Mouse (Mus musculus) kidney, embryonic 15.5 days (tissue): ENCODE measurements at regions not wholly inside any gene's neighbourhood (a gene's known extent, or its start where the extent isn't known, plus 50 kb on each side); places are given as distances from the start of the nearest gene placed in this dataset.

Experiments used
- ATAC-seq: fragments of 200-750 bp; cut with Nextera tagmentation; replicated peaks from 2 replicates; pipeline ENCODE4 v1.8.0; 2017; ENCODE audit warnings: moderate TSS enrichment; ENCODE audit not compliant: low FRiP score
- H3K27ac ChIP-seq: fragments of 300-500 bp; sonication (generic); 2 replicates; pipeline ENCODE4 v1.5.1; 2015; ENCODE audit warnings: mild to moderate bottlenecking, inconsistent platforms
- H3K27me3 ChIP-seq: fragments of 300-500 bp; sonication (generic); 2 replicates; pipeline ENCODE4 v1.6.1; 2015; ENCODE audit warnings: inconsistent platforms
- H3K36me3 ChIP-seq: fragments of 300-500 bp; sonication (generic); 2 replicates; pipeline ENCODE4 v1.6.1; 2015; ENCODE audit warnings: inconsistent platforms
- H3K4me1 ChIP-seq: fragments of 300-500 bp; sonication (generic); 2 replicates; pipeline ENCODE4 v1.6.1; 2015; ENCODE audit warnings: inconsistent platforms
- H3K4me2 ChIP-seq: fragments of 300-500 bp; sonication (generic); 2 replicates; pipeline ENCODE4 v1.6.1; 2015; ENCODE audit warnings: moderate library complexity, mild to moderate bottlenecking, inconsistent platforms
- H3K4me3 ChIP-seq: fragments of 300-500 bp; sonication (generic); replicated peaks from 2 replicates; pipeline ENCODE4 v1.5.1; 2015; ENCODE audit warnings: mild to moderate bottlenecking, inconsistent platforms
- H3K9ac ChIP-seq: fragments of 300-500 bp; sonication (generic); 2 replicates; pipeline ENCODE4 v1.6.1; 2015; ENCODE audit warnings: mild to moderate bottlenecking, inconsistent platforms
- H3K9me3 ChIP-seq: fragments of 300-500 bp; sonication (generic); replicated peaks from 2 replicates; pipeline ENCODE4 v1.6.1; 2016; ENCODE audit warnings: inconsistent platforms
- WGBS: fragments of 180-500 bp; shearing (Covaris S2); methylation state at CpG from one replicate; pipeline ENCODE4 v1.1.7; 2015; ENCODE audit warnings: mixed read lengths; 5-methylcytosine and 5-hydroxymethylcytosine counted together

- no peak overlapping the region for H3K4me2 ChIP-seq
- H3K27ac ChIP-seq = no peak overlapping the region
- H3K27me3 ChIP-seq = no peaks in the 10 kb centered on the region
- no peaks in the 10 kb centered on the region for H3K4me1 ChIP-seq
- no peak overlapping the region for H3K4me3 ChIP-seq
- no peaks in the 10 kb centered on the region for H3K36me3 ChIP-seq
- ATAC-seq = no peak
- 80% methylated on average over 10 of the region's 10 CpGs for WGBS
- H3K9me3 ChIP-seq = no peaks in the 10 kb centered on the region
- H3K9ac ChIP-seq = no peak overlapping the region
Observed at GRCm38 (mm10) chr10:111111020-111111419, 53.5 kb upstream of the Osbpl8 start.

- Histone ChIP-seq H3K4me2 (peak overlapping the region; percentile 49), H3K4me1 (no peaks in the 10 kb centered on the region), H3K27ac (no peak overlapping the region), H3K9ac (no peak overlapping the region), H3K9me3 (no peaks in the 10 kb centered on the region), H3K36me3 (no peaks in the 10 kb centered on the region), H3K4me3 (no peak overlapping the region), H3K27me3 (no peaks in the 10 kb centered on the region)
- ATAC-seq = no peak
- WGBS = 48% methylated on average over 24 of the region's 24 CpGs
Observed at GRCm38 (mm10) chr10:111108658-111109633, 55.6 kb upstream of the Osbpl8 start.

- H3K9ac ChIP-seq = no peak overlapping the region
- no peak overlapping the region for H3K4me3 ChIP-seq
- no peaks in the 10 kb centered on the region for H3K36me3 ChIP-seq
- H3K9me3 ChIP-seq = no peaks in the 10 kb centered on the region
- no peak overlapping the region for H3K27ac ChIP-seq
- no peaks in the 10 kb centered on the region for H3K4me1 ChIP-seq
- H3K27me3 ChIP-seq = no peaks in the 10 kb centered on the region
- WGBS = 81% methylated on average over 5 of the region's 5 CpGs
- no peak for ATAC-seq
- H3K4me2 ChIP-seq = no peak overlapping the region
Observed at GRCm38 (mm10) chr10:111107852-111108251, 56.7 kb upstream of the Osbpl8 start.

GRCm38 (mm10) chr10:111107387-111107786, 57.2 kb upstream of the Osbpl8 start:
- Histone ChIP-seq H3K27ac (no peak overlapping the region), H3K9ac (no peak overlapping the region), H3K9me3 (no peaks in the 10 kb centered on the region), H3K4me3 (no peak overlapping the region), H3K36me3 (no peaks in the 10 kb centered on the region), H3K4me1 (no peaks in the 10 kb centered on the region), H3K4me2 (no peak overlapping the region), H3K27me3 (no peaks in the 10 kb centered on the region)
- WGBS = 64% methylated on average over 7 of the region's 7 CpGs
- ATAC-seq = no peak

GRCm38 (mm10) chr10:111106411-111106810, 58.1 kb upstream of the Osbpl8 start:
- H3K4me3 ChIP-seq = no peak overlapping the region
- H3K27ac ChIP-seq = no peak overlapping the region
- H3K36me3 ChIP-seq = no peaks in the 10 kb centered on the region
- no peaks in the 10 kb centered on the region for H3K9me3 ChIP-seq
- ATAC-seq = no peak
- H3K4me1 ChIP-seq = no peaks in the 10 kb centered on the region
- H3K27me3 ChIP-seq = no peaks in the 10 kb centered on the region
- no peak overlapping the region for H3K4me2 ChIP-seq
- no peak overlapping the region for H3K9ac ChIP-seq
- 81% methylated on average over 5 of the region's 5 CpGs for WGBS

DNA sequence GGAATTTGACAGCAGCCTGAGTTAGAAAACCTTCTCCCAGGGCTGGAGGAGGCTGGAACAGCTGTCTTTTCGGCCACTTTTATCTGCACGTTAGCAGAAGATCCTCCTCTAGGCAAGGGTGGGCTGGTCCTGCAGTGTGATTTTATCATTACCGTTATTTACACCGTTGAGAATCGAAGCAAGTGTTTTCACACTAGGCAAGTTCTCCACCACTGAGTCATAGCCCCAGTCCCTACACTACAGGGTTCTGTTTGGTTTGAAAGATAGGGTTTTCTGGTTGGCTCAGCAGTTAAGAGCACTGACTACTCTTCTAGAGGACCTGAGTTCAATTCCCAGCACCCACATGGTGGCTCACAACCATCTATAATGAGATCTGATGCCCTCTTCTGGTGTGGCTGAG, 58.9 kb upstream of the Osbpl8 start:
- Histone ChIP-seq H3K9ac (no peak overlapping the region), H3K36me3 (no peaks in the 10 kb centered on the region), H3K27ac (no peak overlapping the region), H3K9me3 (no peaks in the 10 kb centered on the region), H3K4me1 (no peaks in the 10 kb centered on the region), H3K27me3 (no peaks in the 10 kb centered on the region), H3K4me2 (no peak overlapping the region), H3K4me3 (no peak overlapping the region)
- ATAC-seq = no peak
- 91% methylated on average over 5 of the region's 5 CpGs for WGBS

DNA sequence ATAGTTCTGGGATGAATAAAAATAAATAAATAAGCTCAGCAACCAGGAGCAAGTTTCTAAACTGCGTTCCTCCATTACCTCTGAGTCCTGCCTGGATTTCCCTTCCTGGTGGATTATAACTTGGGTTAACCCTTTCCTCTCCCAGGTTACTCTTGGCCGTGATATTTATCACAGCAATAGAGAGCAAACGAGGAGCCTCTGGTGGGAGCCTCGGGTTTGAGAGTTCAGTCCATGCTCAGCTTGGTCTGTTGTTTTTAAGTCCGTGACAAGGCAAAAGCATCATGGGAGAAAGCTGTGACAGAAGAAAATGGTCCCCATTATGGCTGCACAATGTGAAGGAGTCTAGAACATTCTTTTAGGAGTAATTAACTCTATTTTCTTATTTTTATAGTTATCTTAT, 61.0 kb upstream of the Osbpl8 start:
- Histone ChIP-seq H3K4me2 (no peak overlapping the region), H3K9me3 (no peaks in the 10 kb centered on the region), H3K9ac (no peak overlapping the region), H3K4me3 (no peak overlapping the region), H3K27me3 (no peaks in the 10 kb centered on the region), H3K4me1 (peaks cover 7% of the 10 kb centered on the region; the same call in 1 of the 2 replicates), H3K36me3 (no peaks in the 10 kb centered on the region), H3K27ac (no peak overlapping the region)
- no peak for ATAC-seq
- 77% methylated on average over 5 of the region's 5 CpGs for WGBS

DNA sequence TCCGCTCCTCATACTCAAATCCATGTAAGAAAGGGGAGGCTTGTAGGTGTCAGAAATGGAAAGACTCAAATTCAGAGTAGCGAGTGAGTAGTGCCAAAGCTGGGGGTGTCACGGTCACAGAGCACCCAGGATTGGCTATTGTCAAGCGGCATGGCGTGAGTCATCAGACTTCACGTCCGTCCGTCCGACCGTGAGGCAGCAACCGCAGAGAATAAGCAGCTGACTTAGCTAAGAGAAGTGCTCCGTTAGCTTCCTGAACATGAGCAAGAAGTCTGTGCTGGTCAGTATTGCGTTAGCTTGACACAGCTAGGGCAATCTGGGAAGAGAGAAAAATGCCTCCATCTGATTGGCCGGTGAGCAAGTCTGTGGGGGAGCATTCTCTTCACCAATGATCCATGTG, 61.5 kb upstream of the Osbpl8 start:
- no peak overlapping the region for H3K4me2 ChIP-seq

GRCm38 (mm10) chr10:111101901-111102761, 62.4 kb upstream of the Osbpl8 start:
- H3K27ac ChIP-seq = no peak overlapping the region
- WGBS = 71% methylated on average over 18 of the region's 18 CpGs
- H3K4me1 ChIP-seq = peaks cover 7% of the 10 kb centered on the region; the same call in 1 of the 2 replicates
- 0 out of 2 replicates have a peak overlapping the region, but pooled peaks have one; percentile 21 for H3K4me2 ChIP-seq
- no peaks in the 10 kb centered on the region for H3K36me3 ChIP-seq
- no peak for ATAC-seq
- H3K4me3 ChIP-seq = no peak overlapping the region
- H3K27me3 ChIP-seq = no peaks in the 10 kb centered on the region
- H3K9me3 ChIP-seq = no peaks in the 10 kb centered on the region
- H3K9ac ChIP-seq = no peak overlapping the region

More for the DNA sequence above, 61.5 kb upstream of the Osbpl8 start:
- Histone ChIP-seq H3K36me3 (no peaks in the 10 kb centered on the region), H3K4me1 (peaks cover 7% of the 10 kb centered on the region; the same call in 1 of the 2 replicates), H3K4me3 (no peak overlapping the region), H3K9ac (no peak overlapping the region), H3K9me3 (no peaks in the 10 kb centered on the region), H3K27ac (no peak overlapping the region), H3K27me3 (no peaks in the 10 kb centered on the region)
- WGBS = 82% methylated on average over 14 of the region's 14 CpGs
- ATAC-seq = no peak

DNA sequence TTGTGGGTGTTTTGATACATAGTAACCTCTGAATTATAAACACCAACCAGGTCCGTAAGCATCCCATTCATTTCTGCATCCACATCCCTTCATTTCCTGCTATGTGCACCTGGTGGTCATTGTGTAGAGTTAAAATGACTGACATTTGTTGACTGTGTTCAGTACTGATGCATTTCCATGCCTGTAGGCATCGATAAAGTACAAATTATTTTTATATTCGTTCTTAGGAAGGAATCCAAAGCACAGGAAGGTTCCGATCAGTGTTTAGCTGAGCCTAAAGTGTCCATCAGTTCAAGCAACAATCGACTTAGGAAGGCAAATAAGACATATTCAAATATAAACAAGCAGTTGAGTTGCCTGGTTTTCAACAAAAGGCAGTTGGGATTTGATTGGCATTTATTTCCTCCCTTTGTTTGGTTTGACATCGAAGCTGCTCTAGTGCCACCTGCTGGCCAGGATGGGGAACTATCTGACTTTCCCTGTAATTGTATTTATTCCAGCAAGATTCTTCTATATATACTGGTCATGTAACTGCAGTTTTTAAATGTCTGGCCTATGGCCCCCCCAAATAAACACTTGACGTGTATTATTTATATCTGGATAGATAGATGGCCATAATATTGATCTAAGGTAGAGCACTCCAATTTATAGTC, 64.6 kb upstream of the Osbpl8 start:
- no peak overlapping the region for H3K4me3 ChIP-seq
- WGBS = 41% methylated on average over 7 of the region's 7 CpGs
- H3K9me3 ChIP-seq = no peaks in the 10 kb centered on the region
- peaks cover 7% of the 10 kb centered on the region; the same call in 1 of the 2 replicates for H3K4me1 ChIP-seq
- H3K36me3 ChIP-seq = no peaks in the 10 kb centered on the region
- ATAC-seq = peak; percentile 29; the same call in 1 of the 2 replicates
- no peak overlapping the region for H3K9ac ChIP-seq
- H3K27me3 ChIP-seq = no peaks in the 10 kb centered on the region
- 0 out of 2 replicates have a peak overlapping the region, but pooled peaks have one; percentile 1 for H3K27ac ChIP-seq
- no peak overlapping the region for H3K4me2 ChIP-seq

DNA sequence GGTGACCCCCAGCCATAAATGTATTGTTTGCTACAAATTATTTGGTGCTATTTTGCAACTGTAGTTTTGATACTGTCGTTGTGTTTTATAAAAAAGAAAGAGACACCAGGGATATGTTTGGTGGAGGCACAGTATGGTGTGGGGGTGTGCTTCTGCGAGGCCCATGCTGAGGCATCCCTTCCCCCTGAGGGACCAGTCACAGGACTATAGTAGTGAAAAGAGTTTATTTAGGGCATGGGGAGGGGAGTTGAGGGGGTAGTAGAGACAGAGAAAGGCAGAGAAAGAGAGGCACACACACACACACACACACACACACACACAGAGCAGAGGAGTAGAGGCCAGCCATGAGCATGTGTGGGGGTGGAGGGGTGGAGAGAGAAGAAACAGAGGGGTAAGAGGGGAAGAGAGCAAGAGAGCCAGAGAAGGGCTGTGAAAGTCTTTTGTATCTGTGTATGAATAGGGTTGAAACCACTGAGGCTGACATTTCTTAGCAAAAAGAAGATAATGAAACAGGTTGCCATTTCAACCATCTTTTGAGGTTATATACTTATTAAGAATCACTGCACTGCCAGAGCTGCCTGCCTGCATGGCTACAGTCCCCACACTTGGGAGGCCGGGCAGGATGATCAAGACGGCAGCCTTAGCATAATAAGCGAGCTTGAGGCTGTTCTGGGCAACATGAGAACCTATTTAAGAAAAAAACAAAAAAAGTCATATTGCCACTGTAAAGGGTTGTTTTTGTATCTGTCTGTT, 65.3 kb upstream of the Osbpl8 start:
- Histone ChIP-seq H3K4me1 (peaks cover 7% of the 10 kb centered on the region; the same call in 1 of the 2 replicates), H3K27ac (0 out of 2 replicates have a peak overlapping the region, but pooled peaks have one; percentile 1), H3K9me3 (no peaks in the 10 kb centered on the region), H3K4me3 (no peak overlapping the region), H3K9ac (no peak overlapping the region), H3K36me3 (no peaks in the 10 kb centered on the region), H3K4me2 (no peak overlapping the region), H3K27me3 (no peaks in the 10 kb centered on the region)
- no peak for ATAC-seq
- WGBS = 78% methylated on average over 5 of the region's 5 CpGs
